Mouse (Mus musculus): ENCODE results near the gene Tfpi.

Tfpi gene

GRCm38 (mm10) chr2:84473941-84474530, 2.5 kb downstream of the Tfpi start:
- no peak for DNase-seq (ENCODE audit: low spot score)

GRCm38 (mm10) chr2:84467391-84467790, 9.2 kb downstream of the Tfpi start:
- no peak for DNase-seq (ENCODE audit: low spot score)

GRCm38 (mm10) chr2:84464956-84465355, 11.6 kb downstream of the Tfpi start:
- no peak for DNase-seq (ENCODE audit: low spot score)

- no peak for DNase-seq (ENCODE audit: low spot score)
Observed at GRCm38 (mm10) chr2:84462411-84462810, 14.2 kb downstream of the Tfpi start.

- DNase-seq (ENCODE audit: low spot score): no peak
Observed at GRCm38 (mm10) chr2:84459651-84460177, 16.9 kb downstream of the Tfpi start.

- no peak for DNase-seq (ENCODE audit: low spot score)
Observed at GRCm38 (mm10) chr2:84457221-84457620, 19.4 kb downstream of the Tfpi start.

GRCm38 (mm10) chr2:84455236-84455799, 21.3 kb downstream of the Tfpi start:
- no peak for DNase-seq (ENCODE audit: low spot score)

- DNase-seq (ENCODE audit: low spot score): no peak
Observed at GRCm38 (mm10) chr2:84454551-84455235, 21.9 kb downstream of the Tfpi start.

GRCm38 (mm10) chr2:84454051-84454450, 22.5 kb downstream of the Tfpi start:
- DNase-seq (ENCODE audit: low spot score): no peak

- DNase-seq (ENCODE audit: low spot score): no peak
Observed at GRCm38 (mm10) chr2:84445499-84445898, 31.1 kb downstream of the Tfpi start.

GRCm38 (mm10) chr2:84441940-84442339, 34.6 kb downstream of the Tfpi start:
- no peak for DNase-seq (ENCODE audit: low spot score)

GRCm38 (mm10) chr2:84429724-84430123, 46.9 kb downstream of the Tfpi start:
- no peak for DNase-seq (ENCODE audit: low spot score)

- DNase-seq (ENCODE audit: low spot score): no peak
Observed at GRCm38 (mm10) chr2:84428836-84429235, 47.7 kb downstream of the Tfpi start.

- DNase-seq (ENCODE audit: low spot score): no peak
Observed at GRCm38 (mm10) chr2:84426531-84426930, 50.0 kb downstream of the Tfpi start.

GRCm38 (mm10) chr2:84425138-84425537, 51.4 kb downstream of the Tfpi start, which contains the start of gene Calcrl:
Calcrl (minus strand) TSS chr2:84425411.
- peak; percentile 53 for DNase-seq (ENCODE audit: low spot score)

GRCm38 (mm10) chr2:84416501-84416900, 60.1 kb downstream of the Tfpi start:
- DNase-seq (ENCODE audit: low spot score): no peak

- DNase-seq (ENCODE audit: low spot score): no peak
Observed at GRCm38 (mm10) chr2:84409796-84410592, 66.6 kb downstream of the Tfpi start.

GRCm38 (mm10) chr2:84404834-84405233, 71.7 kb downstream of the Tfpi start:
- no peak for DNase-seq (ENCODE audit: low spot score)

- no peak for DNase-seq (ENCODE audit: low spot score)
Observed at GRCm38 (mm10) chr2:84402713-84403112, 73.9 kb downstream of the Tfpi start.

GRCm38 (mm10) chr2:84396557-84396956, 80.0 kb downstream of the Tfpi start:
- no peak for DNase-seq (ENCODE audit: low spot score)

GRCm38 (mm10) chr2:84393236-84393635, 83.3 kb downstream of the Tfpi start:
- no peak for DNase-seq (ENCODE audit: low spot score)

GRCm38 (mm10) chr2:84389075-84389474, 87.5 kb downstream of the Tfpi start:
- DNase-seq (ENCODE audit: low spot score): no peak

Data from ovary, adult 18-20 months (tissue).